Mouse (Mus musculus): Measurements from ENCODE around the gene Gpr4.

Gene Gpr4

GRCm38 (mm10) chr7:19257390-19258022 lies 45.2 kb downstream of the Gpr4 start:
- in situ Hi-C loops (cut with MboI, MseI): no loop called here

GRCm38 (mm10) chr7:19258336-19258735 lies 46.0 kb downstream of the Gpr4 start:
- in situ Hi-C loops (cut with MboI, MseI): no loop called here

DNA sequence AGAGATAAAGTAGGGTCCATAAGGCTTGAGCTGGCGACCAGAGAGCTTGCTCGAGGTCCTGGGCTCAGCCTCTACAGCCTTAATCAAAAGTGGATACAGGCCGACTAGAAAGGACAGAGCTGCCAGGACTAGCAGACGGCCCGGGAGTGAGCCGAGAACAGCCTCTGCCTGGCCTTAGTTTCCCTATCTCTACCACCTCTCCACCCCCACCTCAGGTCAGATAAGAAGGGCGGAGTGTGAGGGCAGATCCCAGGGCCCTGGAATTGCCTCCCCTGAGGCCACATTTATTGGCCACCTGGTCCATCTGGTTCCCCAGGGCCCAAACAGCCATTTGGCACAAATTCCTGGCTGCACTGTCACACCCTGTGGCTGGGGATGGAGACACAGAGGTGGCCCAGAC lies 52.8 kb downstream of the Gpr4 start:
- in situ Hi-C loops (cut with MboI, MseI): no loop called here

GRCm38 (mm10) chr7:19265928-19266822 lies 53.8 kb downstream of the Gpr4 start:
- in situ Hi-C loops (cut with MboI, MseI): no loop called here

DNA sequence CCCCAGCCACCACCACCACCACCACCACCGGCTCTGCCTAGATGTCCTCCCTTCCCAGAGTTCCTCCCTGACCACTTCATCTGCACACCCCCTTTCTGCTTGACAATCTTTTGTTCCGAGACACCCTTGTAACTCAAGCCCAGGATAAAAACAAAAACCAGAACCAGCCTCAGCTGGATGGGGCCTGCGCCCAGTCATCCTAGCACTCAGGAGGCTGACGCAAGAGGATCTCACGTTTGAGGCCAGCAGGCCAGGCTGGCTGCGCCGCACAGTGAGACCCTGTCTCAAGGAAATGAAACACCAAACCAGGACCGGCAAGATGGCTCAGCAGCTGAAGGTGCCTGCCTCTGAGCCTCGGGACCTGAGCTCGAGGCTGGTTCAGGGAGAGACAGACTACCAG lies 54.7 kb downstream of the Gpr4 start:
- in situ Hi-C loops (cut with MboI, MseI): no loop called here

DNA sequence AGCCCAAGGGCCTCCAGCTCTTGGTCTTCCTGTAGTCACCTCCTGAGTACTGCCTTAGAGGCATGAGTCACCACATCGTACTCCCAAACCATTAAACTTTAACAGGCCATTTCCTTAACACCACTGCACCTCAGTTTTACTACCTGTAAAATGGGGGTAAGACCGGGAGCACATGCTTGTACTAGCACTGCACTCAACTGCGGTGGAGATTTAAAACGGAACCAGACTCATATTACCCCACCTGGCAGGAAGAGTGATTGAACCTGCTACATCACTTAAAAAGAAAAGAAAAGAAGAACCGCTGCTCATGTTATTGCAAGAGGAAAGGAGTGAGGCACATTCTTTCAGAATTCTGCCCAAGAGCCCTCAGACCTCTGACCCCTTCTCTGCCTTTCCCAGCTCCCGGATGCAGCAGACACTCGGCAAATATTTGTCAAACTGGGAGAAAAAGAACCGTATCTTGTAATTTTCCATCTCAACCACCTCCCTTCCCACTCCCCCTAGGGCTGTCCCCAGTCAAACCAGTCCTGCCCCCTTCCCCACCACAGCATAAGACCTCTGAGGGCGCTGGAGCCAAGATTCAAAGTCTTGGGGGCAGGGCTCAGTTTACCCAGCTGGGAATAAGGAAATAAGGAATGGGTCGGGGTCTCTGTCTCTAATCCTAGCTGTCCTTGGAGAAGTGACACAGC lies 56.8 kb downstream of the Gpr4 start:
- in situ Hi-C loops (cut with MboI, MseI): no loop called here

DNA sequence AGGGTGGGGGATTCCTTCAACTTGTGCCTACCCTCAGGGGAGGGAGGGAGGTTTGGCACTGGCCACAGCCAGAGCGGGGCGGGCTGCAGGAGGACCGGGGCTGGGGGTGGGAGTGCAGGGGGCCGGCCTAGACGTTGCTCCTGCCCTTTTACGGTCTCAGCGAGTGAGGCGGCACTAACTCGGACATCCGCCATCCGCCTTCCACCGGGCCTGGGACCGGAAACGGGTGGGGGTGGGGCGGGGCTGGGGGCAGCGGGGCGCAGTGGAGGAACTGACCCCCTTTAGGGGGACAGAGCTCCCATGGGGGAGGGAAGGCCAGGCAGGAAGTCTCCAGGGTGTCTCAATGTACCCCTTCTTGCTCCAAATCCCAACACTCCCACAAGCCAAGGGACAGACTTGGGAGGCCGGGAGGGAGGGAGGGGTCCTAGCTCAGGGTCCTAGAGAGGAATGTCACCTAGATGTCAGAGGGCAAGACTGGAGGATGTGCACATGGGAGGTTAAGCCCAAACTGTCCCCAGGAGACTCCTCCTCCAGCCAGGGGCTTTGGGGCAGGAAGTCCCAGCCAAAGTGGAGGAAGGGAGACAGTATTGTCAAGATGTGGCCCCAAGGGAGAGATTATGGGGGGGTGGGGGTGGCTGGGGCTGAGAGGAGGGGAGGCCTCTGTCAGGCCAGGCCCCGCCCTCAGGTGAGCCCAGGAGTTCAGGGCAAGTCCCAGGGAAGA lies 57.5 kb downstream of the Gpr4 start:
- in situ Hi-C loops (cut with MboI, MseI): loop anchor here in 1 of 2 experiments (10.0 kb wide), 1 partner anchor 655 kb away; the partner anchor contains the start of gene Pvr

- in situ Hi-C loops (cut with MboI, MseI): loop anchor here in 1 of 2 experiments (10.0 kb wide), 1 partner anchor 654 kb away; the partner anchor contains the start of gene Pvr
Measured at GRCm38 (mm10) chr7:19270509-19271237, 58.3 kb downstream of the Gpr4 start.

- in situ Hi-C loops (cut with MboI, MseI): loop anchor here in 1 of 2 experiments (10.0 kb wide), 1 partner anchor 653 kb away; the partner anchor contains the start of gene Pvr
Measured at GRCm38 (mm10) chr7:19271238-19272172, 59.2 kb downstream of the Gpr4 start, which contains the start of gene Vasp. Gene Vasp (minus strand): TSS chr7:19271817.

DNA sequence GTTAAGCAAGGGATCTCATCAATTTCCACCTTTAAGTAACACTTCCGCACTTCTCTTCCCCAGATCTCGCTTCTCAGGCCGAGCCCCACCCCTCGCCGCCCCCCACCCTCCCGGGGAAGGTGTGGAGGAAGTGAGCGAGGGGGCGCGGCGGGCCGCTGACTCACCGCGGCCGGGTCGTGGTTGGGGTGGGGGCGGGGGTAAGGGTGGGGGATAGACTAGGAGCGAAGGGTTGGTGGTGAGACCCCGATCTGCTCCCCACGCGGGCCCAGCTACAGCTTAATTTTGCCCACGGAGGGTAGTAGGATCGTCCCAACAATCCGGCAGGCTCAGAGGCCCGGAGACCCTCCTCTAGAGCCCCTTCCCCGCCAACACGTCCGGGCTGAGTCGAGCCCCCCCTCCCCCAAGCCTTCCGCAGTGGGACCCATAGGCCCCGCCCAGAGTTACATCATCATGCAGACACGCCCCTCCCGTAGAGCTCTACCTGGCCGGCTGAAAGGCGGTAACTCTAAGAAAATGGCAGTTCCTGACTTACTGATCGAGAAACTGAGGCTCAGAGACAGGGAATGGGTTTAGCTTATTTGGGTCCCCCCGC lies 59.9 kb downstream of the Gpr4 start:
- in situ Hi-C loops (cut with MboI, MseI): loop anchor here in 1 of 2 experiments (10.0 kb wide), 1 partner anchor 653 kb away; the partner anchor contains the start of gene Pvr
